Mouse (Mus musculus): Measurements from ENCODE around the gene Xpr1. TPM values are rescaled to one million over a fixed set of nuclear protein-coding genes. Genes with fewer than 3 reads are reported as not detected.
A peak's percentile ranks its signal among the peaks of the same experiment; 100 is the strongest.

Xpr1 gene
- polyA plus RNA-seq, 1 experiment from 2014 or later, result 3.2 TPM

DNA sequence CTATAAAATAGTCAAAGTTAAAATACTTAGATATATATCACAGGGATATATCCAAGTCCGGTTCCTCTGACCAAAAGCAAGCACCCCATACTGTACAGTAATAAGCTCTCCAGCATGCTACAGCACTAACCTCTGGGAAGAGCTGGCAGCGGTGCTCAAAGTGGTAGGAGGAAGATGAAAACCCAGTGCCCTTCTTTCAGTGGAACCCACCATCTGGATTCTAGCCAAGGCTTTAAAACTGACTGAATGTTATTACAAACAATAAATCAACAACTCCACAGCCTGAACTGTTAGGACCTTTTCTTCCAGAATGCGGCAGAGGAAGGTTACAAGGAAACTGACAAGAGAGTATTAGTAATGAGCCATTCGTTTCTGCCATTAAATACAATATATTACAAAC lies 1.8 kb downstream of the Xpr1 start:
- Histone ChIP-seq H3K27ac (ENCODE audit: low read length) (no peak overlapping the region), H3K27me3 (ENCODE audit: control insufficient read depth, insufficient read depth, low read depth, low read length) (no peaks in the 10 kb centered on the region), H3K9me3 (replicated peaks; ENCODE audit: control insufficient read depth, low read length) (no peaks in the 10 kb centered on the region), H3K36me3 (ENCODE audit: control insufficient read depth, insufficient read depth) (no peaks in the 10 kb centered on the region), H3K4me2 (ENCODE audit: low read depth, low read length) (peak overlapping the region; percentile 68), H3K9ac (ENCODE audit: low read depth, low read length) (peak overlapping the region; percentile 47), H3K4me3 (ENCODE audit: low read depth, low read length) (peak overlapping the region; percentile 39), H3K4me1 (ENCODE audit: control insufficient read depth, low read depth, low read length) (peaks cover 10% of the 10 kb centered on the region)
- no peak for ATAC-seq (ENCODE audit: low read depth)
- WGBS (ENCODE audit: insufficient replicate concordance), result 53% methylated on average over 4 of the region's 4 CpGs

DNA sequence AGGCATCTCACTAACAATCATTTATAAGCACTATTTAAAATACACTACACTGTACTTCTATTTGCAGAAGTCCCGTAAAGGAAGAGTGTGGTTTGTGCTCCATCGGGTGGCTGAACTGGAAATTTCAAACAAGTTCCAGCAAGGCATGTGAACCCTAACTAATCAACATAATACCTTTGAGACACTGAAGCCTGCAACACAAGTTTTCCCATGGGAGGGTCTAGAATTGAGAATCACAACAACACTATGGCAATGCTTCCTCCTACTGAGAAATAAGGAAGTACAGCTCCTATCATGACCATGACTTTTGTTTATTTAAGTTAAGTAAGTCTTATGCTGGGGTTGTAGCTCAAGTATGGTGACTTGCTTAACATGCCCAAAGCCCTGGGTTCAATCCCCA lies 4.5 kb downstream of the Xpr1 start:
- no peak overlapping the region for H3K9ac ChIP-seq (ENCODE audit: low read depth, low read length)
- H3K27me3 ChIP-seq (ENCODE audit: control insufficient read depth, insufficient read depth, low read depth, low read length), result no peaks in the 10 kb centered on the region
- H3K27ac ChIP-seq (ENCODE audit: low read length), result no peak overlapping the region
- no peaks in the 10 kb centered on the region for H3K9me3 ChIP-seq (replicated peaks; ENCODE audit: control insufficient read depth, low read length)
- no peak overlapping the region for H3K4me2 ChIP-seq (ENCODE audit: low read depth, low read length)
- H3K36me3 ChIP-seq (ENCODE audit: control insufficient read depth, insufficient read depth), result no peaks in the 10 kb centered on the region
- H3K4me1 ChIP-seq (ENCODE audit: control insufficient read depth, low read depth, low read length), result peaks cover 18% of the 10 kb centered on the region
- H3K4me3 ChIP-seq (ENCODE audit: low read depth, low read length), result no peak overlapping the region
- ATAC-seq (ENCODE audit: low read depth), result no peak
- whole genome bisulfite sequencing (ENCODE audit: insufficient replicate concordance), result 46% methylated on average over 2 of the region's 2 CpGs

DNA sequence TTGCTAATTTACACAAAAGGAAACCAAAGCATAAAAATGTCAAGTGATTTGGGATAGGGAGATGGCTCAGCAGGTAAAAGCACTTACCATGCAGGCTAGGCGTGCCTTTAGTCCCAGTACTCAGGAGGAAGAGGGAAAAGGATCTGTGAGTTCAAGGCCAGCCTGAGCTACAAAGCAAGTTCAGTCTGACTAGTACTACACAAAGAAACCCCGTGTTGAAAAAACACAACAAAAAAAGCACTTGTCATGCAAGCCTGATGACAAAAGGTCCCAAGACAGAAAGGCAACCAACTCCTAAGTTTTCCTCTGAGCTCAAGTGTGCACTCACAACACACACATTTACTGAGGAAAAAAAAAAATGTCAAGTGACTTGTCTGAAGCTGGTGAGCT lies 8.6 kb downstream of the Xpr1 start:
- WGBS (ENCODE audit: insufficient replicate concordance), result 52% methylated on average over 2 of the region's 2 CpGs

DNA sequence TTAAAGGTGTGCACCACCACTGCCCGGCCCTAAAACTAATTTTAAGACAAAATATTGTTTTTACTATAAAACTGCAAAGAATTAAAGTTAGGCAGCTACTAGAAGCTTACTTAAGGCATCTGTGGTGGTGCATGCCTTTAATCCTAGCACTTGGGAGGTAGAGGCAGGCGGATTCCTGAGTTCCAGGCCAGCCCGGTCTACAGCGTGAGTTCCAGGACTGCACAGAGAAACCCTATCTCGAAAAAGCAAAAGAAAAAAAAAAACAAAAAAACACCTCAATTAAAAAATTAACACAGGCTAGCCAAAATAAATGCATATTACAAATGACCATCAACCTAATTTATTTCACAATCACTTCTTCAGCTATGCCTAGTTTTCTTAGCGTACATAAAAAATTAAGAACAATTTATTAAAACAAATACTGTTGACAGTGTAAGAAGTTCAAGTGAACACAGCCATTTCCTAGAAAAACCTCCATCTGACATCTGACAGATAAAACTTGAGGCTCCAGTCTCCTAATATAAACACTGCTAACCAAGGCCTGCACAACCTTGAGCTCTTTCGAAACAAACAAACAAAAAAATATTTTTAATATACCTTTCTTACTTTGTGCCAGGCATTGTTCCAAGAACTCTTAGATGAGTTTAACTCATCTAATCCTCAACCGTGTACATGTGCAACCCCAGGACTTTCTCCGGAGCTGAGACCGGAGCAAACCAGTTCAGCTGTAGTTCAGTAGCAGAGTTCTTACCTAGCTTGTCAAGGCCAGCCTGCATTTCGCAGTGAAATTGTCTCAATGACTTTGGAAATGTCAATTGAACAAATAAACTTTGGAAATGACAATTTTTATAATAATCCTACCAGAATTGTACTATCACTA lies 9.3 kb downstream of the Xpr1 start:
- Histone ChIP-seq H3K4me2 (ENCODE audit: low read depth, low read length) (peak overlapping the region; percentile 52; the same call in 1 of the 2 replicates), H3K36me3 (ENCODE audit: control insufficient read depth, insufficient read depth) (no peaks in the 10 kb centered on the region), H3K4me3 (ENCODE audit: low read depth, low read length) (peak overlapping the region; percentile 1), H3K4me1 (ENCODE audit: control insufficient read depth, low read depth, low read length) (peaks cover 15% of the 10 kb centered on the region), H3K9ac (ENCODE audit: low read depth, low read length) (no peak overlapping the region), H3K27ac (ENCODE audit: low read length) (peak overlapping the region; percentile 82), H3K9me3 (replicated peaks; ENCODE audit: control insufficient read depth, low read length) (no peaks in the 10 kb centered on the region), H3K27me3 (ENCODE audit: control insufficient read depth, insufficient read depth, low read depth, low read length) (no peaks in the 10 kb centered on the region)
- 36% methylated on average over 11 of the region's 11 CpGs for WGBS (ENCODE audit: insufficient replicate concordance)
- ATAC-seq (ENCODE audit: low read depth), result peak; percentile 78

More for the DNA sequence above, 8.6 kb downstream of the Xpr1 start:
- no peaks in the 10 kb centered on the region for H3K27me3 ChIP-seq (ENCODE audit: control insufficient read depth, insufficient read depth, low read depth, low read length)
- peak; percentile 44; the same call in 1 of the 2 replicates for ATAC-seq (ENCODE audit: low read depth)
- H3K4me2 ChIP-seq (ENCODE audit: low read depth, low read length), result peak overlapping the region; percentile 52; the same call in 1 of the 2 replicates
- peak overlapping the region; percentile 82 for H3K27ac ChIP-seq (ENCODE audit: low read length)
- no peaks in the 10 kb centered on the region for H3K36me3 ChIP-seq (ENCODE audit: control insufficient read depth, insufficient read depth)
- peak overlapping the region; percentile 1; the same call in 1 of the 2 replicates for H3K4me3 ChIP-seq (ENCODE audit: low read depth, low read length)
- no peak overlapping the region for H3K9ac ChIP-seq (ENCODE audit: low read depth, low read length)
- no peaks in the 10 kb centered on the region for H3K9me3 ChIP-seq (replicated peaks; ENCODE audit: control insufficient read depth, low read length)
- peaks cover 15% of the 10 kb centered on the region for H3K4me1 ChIP-seq (ENCODE audit: control insufficient read depth, low read depth, low read length)

DNA sequence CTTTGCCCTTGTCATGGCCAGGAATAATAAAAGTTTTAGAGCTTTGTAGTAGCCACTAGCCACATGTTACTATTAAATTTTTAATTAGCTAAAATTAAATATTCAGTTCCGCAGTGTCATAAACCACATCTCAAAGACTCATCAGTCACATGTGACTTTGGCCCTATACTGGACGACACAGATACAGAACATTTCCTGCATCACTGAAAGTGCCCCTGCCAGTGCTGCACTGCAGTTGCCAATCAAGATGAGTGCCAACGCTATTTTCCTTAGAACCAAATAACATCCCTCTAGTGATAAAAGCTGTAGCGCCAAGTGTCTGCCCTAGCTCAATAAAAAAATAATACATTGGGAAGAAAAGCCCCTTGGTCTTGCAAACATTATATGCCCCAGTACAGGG lies 17.2 kb downstream of the Xpr1 start:
- H3K36me3 ChIP-seq (ENCODE audit: control insufficient read depth, insufficient read depth), result no peaks in the 10 kb centered on the region
- no peak overlapping the region for H3K4me2 ChIP-seq (ENCODE audit: low read depth, low read length)
- no peaks in the 10 kb centered on the region; the same call in 1 of the 2 replicates for H3K4me1 ChIP-seq (ENCODE audit: control insufficient read depth, low read depth, low read length)
- WGBS (ENCODE audit: insufficient replicate concordance), result 54% methylated on average over 4 of the region's 4 CpGs
- no peak overlapping the region for H3K4me3 ChIP-seq (ENCODE audit: low read depth, low read length)
- H3K9me3 ChIP-seq (replicated peaks; ENCODE audit: control insufficient read depth, low read length), result no peaks in the 10 kb centered on the region
- ATAC-seq (ENCODE audit: low read depth), result no peak
- no peaks in the 10 kb centered on the region for H3K27me3 ChIP-seq (ENCODE audit: control insufficient read depth, insufficient read depth, low read depth, low read length)
- H3K27ac ChIP-seq (ENCODE audit: low read length), result no peak overlapping the region
- no peak overlapping the region for H3K9ac ChIP-seq (ENCODE audit: low read depth, low read length)

DNA sequence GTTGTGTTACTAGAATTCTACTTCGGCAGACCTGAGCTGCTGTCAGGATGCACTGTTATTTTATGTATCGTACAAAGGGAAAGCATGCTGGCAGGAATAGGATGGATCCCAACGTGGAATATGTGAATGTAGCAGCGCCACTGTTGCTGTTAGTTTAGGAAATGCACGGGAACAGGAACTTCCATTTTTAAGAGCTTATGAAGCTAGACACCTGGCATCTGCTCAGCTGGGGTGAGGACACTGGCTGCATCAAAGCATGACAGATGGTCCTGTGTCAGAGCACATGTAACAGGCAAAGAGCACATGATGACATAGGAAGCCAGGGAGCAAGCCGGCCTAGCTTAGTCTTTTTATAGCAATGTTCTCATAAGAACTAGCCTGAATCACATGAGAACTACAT lies 22.4 kb downstream of the Xpr1 start:
- no peak overlapping the region for H3K4me3 ChIP-seq (ENCODE audit: low read depth, low read length)
- no peak for ATAC-seq (ENCODE audit: low read depth)

DNA sequence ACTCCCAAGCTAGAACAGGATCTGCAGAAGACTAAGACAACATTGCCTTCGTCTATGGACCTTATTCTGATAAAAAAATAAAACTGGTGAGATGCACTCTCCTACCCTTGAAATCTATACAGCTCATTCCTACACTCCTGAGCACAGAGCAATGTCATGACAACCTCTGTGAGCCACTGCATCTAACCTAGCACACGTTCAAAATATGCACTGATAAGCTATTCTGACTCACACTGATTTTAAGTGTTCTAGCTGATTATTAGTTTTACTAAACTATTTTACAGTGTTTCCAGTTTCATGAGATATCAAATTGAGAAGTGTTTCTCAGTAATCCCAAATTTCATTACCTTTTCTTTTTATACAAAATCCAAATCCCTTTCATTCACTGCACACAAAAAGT lies 23.2 kb downstream of the Xpr1 start:
- 20% methylated on average over 2 of the region's 2 CpGs for WGBS (ENCODE audit: insufficient replicate concordance)
- no peak for ATAC-seq (ENCODE audit: low read depth)

More for the DNA sequence above, 22.4 kb downstream of the Xpr1 start:
- Histone ChIP-seq H3K36me3 (ENCODE audit: control insufficient read depth, insufficient read depth) (no peaks in the 10 kb centered on the region), H3K27ac (ENCODE audit: low read length) (no peak overlapping the region), H3K9ac (ENCODE audit: low read depth, low read length) (no peak overlapping the region), H3K9me3 (replicated peaks; ENCODE audit: control insufficient read depth, low read length) (no peaks in the 10 kb centered on the region), H3K27me3 (ENCODE audit: control insufficient read depth, insufficient read depth, low read depth, low read length) (no peaks in the 10 kb centered on the region), H3K4me2 (ENCODE audit: low read depth, low read length) (no peak overlapping the region), H3K4me1 (ENCODE audit: control insufficient read depth, low read depth, low read length) (no peaks in the 10 kb centered on the region; the same call in 1 of the 2 replicates)
- 72% methylated on average over 6 of the region's 6 CpGs for WGBS (ENCODE audit: insufficient replicate concordance)

DNA sequence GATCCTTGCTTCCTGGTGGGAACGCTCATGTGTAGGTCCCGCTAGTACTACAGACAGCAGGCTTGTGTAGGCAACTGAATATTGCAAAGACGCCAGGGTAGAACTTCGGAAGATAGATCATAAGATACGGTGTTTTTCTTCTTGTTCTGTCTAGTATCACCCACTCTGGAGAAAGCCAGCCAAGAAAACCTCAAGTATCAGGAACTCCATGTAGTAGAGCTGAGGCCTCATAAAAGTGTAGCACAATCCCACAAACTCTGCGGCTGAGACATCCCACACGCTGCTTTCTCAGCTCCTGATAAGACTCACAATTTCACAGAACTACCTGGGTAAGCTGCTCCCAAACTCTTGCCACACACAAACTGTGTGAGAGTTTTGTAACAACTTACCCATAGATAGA lies 24.4 kb downstream of the Xpr1 start:
- Histone ChIP-seq H3K27me3 (ENCODE audit: control insufficient read depth, insufficient read depth, low read depth, low read length) (no peaks in the 10 kb centered on the region), H3K36me3 (ENCODE audit: control insufficient read depth, insufficient read depth) (no peaks in the 10 kb centered on the region), H3K27ac (ENCODE audit: low read length) (no peak overlapping the region), H3K9me3 (replicated peaks; ENCODE audit: control insufficient read depth, low read length) (no peaks in the 10 kb centered on the region), H3K9ac (ENCODE audit: low read depth, low read length) (no peak overlapping the region), H3K4me3 (ENCODE audit: low read depth, low read length) (no peak overlapping the region), H3K4me2 (ENCODE audit: low read depth, low read length) (no peak overlapping the region), H3K4me1 (ENCODE audit: control insufficient read depth, low read depth, low read length) (no peaks in the 10 kb centered on the region; the same call in 1 of the 2 replicates)
- no peak for ATAC-seq (ENCODE audit: low read depth)
- 69% methylated on average over 7 of the region's 7 CpGs for WGBS (ENCODE audit: insufficient replicate concordance)

More for the DNA sequence above, 23.2 kb downstream of the Xpr1 start:
- Histone ChIP-seq H3K27ac (ENCODE audit: low read length) (no peak overlapping the region), H3K4me1 (ENCODE audit: control insufficient read depth, low read depth, low read length) (no peaks in the 10 kb centered on the region; the same call in 1 of the 2 replicates), H3K9ac (ENCODE audit: low read depth, low read length) (no peak overlapping the region), H3K4me3 (ENCODE audit: low read depth, low read length) (no peak overlapping the region), H3K4me2 (ENCODE audit: low read depth, low read length) (no peak overlapping the region), H3K27me3 (ENCODE audit: control insufficient read depth, insufficient read depth, low read depth, low read length) (no peaks in the 10 kb centered on the region), H3K9me3 (replicated peaks; ENCODE audit: control insufficient read depth, low read length) (no peaks in the 10 kb centered on the region), H3K36me3 (ENCODE audit: control insufficient read depth, insufficient read depth) (no peaks in the 10 kb centered on the region)

DNA sequence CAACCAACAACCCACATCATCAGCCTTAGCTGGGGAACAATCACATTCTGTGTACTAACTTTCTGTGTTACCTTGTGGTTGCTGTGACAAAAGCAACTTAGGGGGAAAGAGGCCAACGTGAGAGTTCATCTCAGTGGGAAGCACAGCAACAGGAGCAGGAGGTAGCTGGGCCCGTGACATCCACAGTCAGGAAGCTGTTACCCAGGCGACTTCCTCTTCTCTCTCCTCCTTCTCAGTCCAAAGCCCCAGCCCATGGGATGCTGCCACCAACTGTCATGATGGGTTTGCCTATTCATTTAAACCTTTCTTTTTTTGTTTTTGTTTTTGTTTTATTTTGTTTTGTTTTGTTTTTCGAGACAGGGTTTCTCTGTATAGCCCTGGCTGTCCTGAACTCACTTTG lies 25.7 kb downstream of the Xpr1 start:
- no peak for ATAC-seq (ENCODE audit: low read depth)
- Histone ChIP-seq H3K4me2 (ENCODE audit: low read depth, low read length) (no peak overlapping the region), H3K27me3 (ENCODE audit: control insufficient read depth, insufficient read depth, low read depth, low read length) (no peaks in the 10 kb centered on the region), H3K4me1 (ENCODE audit: control insufficient read depth, low read depth, low read length) (no peaks in the 10 kb centered on the region; the same call in 1 of the 2 replicates), H3K4me3 (ENCODE audit: low read depth, low read length) (no peak overlapping the region), H3K27ac (ENCODE audit: low read length) (no peak overlapping the region), H3K9ac (ENCODE audit: low read depth, low read length) (no peak overlapping the region), H3K36me3 (ENCODE audit: control insufficient read depth, insufficient read depth) (no peaks in the 10 kb centered on the region), H3K9me3 (replicated peaks; ENCODE audit: control insufficient read depth, low read length) (no peaks in the 10 kb centered on the region)
- WGBS (ENCODE audit: insufficient replicate concordance), result 43% methylated on average over 4 of the region's 4 CpGs
